Mouse (Mus musculus) hindbrain, embryonic 11.5 days (tissue): ENCODE measurements around the gene Ptprcap. TPM values are rescaled to one million over a fixed set of nuclear protein-coding genes. Genes with fewer than 3 reads are reported as not detected.
A peak's percentile ranks its signal among the peaks of the same experiment; 100 is the strongest.
"Not testable (repeated sequence)": the region's sequence is repeated elsewhere in the genome, so short reads cannot be mapped to it uniquely, and the experiment has no call there.

Experiments
- ATAC-seq: fragments of 200-750 bp; cut with Nextera tagmentation; 2 replicates; pipeline ENCODE4 v1.8.0; 2017; ENCODE audit warnings: mild to moderate bottlenecking, moderate TSS enrichment, moderate library complexity; ENCODE audit not compliant: low FRiP score
- DNase-seq: peaks from one replicate; pipeline ENCODE4 v3.0.0-alpha.2; 2015; ENCODE audit warnings: low spot score
- H3K27ac ChIP-seq: fragments of 300-500 bp; sonication (generic); 2 replicates; pipeline ENCODE4 v1.5.1; 2014; ENCODE audit warnings: mild to moderate bottlenecking, low read depth, low read length
- H3K27me3 ChIP-seq: fragments of 300-500 bp; sonication (generic); 2 replicates; pipeline ENCODE4 v1.6.1; 2014; ENCODE audit warnings: mild to moderate bottlenecking, low read length, moderate library complexity, mixed read lengths; ENCODE audit not compliant: control insufficient read depth, insufficient read depth
- H3K36me3 ChIP-seq: fragments of 300-500 bp; sonication (generic); 2 replicates; pipeline ENCODE4 v1.6.1; 2014; ENCODE audit warnings: mild to moderate bottlenecking, low read length, moderate library complexity, mixed read lengths; ENCODE audit not compliant: control insufficient read depth, insufficient read depth
- H3K4me1 ChIP-seq: fragments of 300-500 bp; sonication (generic); replicated peaks from 2 replicates; pipeline ENCODE4 v1.6.1; 2014; ENCODE audit warnings: low read length, mixed read lengths; ENCODE audit not compliant: control insufficient read depth, insufficient read depth
- H3K4me2 ChIP-seq: fragments of 300-500 bp; sonication (generic); replicated peaks from 2 replicates; pipeline ENCODE4 v1.6.1; 2014; ENCODE audit warnings: mild to moderate bottlenecking, low read depth, low read length
- H3K4me3 ChIP-seq: fragments of 300-500 bp; sonication (generic); 2 replicates; pipeline ENCODE4 v1.5.1; 2014; ENCODE audit warnings: low read depth, low read length
- H3K9ac ChIP-seq: fragments of 300-500 bp; sonication (generic); 2 replicates; pipeline ENCODE4 v1.6.1; 2014; ENCODE audit warnings: low read depth, low read length
- H3K9me3 ChIP-seq: fragments of 300-500 bp; sonication (generic); 2 replicates; pipeline ENCODE4 v1.6.1; 2016; ENCODE audit warnings: low read length; ENCODE audit not compliant: control insufficient read depth
- WGBS: fragments of 180-500 bp; shearing (Covaris S2); extraction: QIAGEN DNeasy Blood & Tissue Kit; methylation state at CpG from one replicate; pipeline ENCODE4 v1.1.7; 2014; 5-methylcytosine and 5-hydroxymethylcytosine counted together
- polyA plus RNA-seq: library from polyadenylated mRNA; unstranded; fragments of >200 nt; fragmentation: Nextera tagmentation; extraction: Ambion mirVana; gene quantifications from 2 replicates; pipeline ENCODE4 v1.2.1, GENCODE M21; 2014

The Ptprcap gene
- polyA plus RNA-seq, 1 experiment from 2014 or later = 1.1 TPM

DNA sequence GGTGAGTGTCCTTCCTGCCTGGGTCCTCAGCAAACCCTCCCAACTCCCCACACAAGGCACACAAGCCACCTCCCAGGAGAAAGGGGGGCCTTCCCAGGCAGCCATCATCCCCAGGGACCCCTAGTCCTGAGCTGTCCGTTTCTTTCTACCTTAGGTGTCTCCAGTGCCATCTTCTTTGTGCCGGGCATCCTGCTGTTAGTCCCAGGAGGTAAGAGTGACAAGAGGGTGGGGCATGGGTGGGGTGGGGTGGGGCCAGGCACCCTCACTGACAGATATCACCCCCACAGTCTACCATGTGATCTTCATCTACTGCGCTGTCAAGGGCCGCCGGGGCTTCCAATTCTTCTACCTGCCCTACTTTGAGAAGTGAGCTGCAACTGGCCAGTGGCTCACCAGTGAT, 22.3 kb upstream of the Ptprcap start:
- Histone ChIP-seq H3K4me3 (no peak overlapping the region), H3K27ac (no peak overlapping the region), H3K4me2 (no peak overlapping the region), H3K4me1 (peaks cover 4% of the 10 kb centered on the region; the same call in 1 of the 2 replicates), H3K27me3 (no peaks in the 10 kb centered on the region), H3K9me3 (no peaks in the 10 kb centered on the region), H3K9ac (no peak overlapping the region), H3K36me3 (peaks cover 7% of the 10 kb centered on the region; the same call in 1 of the 2 replicates)
- ATAC-seq = no peak
- DNase-seq = no peak
- 88% methylated on average over 5 of the region's 5 CpGs for WGBS

DNA sequence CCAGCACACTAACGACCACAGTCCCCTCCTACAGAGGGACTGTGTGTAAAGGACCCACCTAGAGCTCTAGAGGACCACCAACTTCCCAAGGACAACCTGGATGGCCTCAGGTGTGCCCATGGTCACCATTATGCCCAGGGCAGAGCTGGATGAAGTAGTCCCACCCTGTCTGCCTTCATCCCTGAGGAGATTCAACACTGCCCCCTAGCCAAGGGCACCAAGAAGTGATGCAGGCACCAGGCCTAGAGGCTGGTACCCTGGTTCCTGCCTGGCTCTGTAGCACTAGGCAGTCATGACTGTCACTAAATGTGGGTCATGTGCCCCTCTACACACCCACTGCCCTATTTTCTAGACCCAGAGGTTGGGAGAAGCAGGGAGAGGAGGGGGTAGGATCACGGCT, 21.6 kb upstream of the Ptprcap start:
- H3K4me2 ChIP-seq = no peak overlapping the region
- no peaks in the 10 kb centered on the region for H3K9me3 ChIP-seq
- 90% methylated on average over 2 of the region's 2 CpGs for WGBS
- peaks cover 7% of the 10 kb centered on the region; the same call in 1 of the 2 replicates for H3K36me3 ChIP-seq
- H3K4me3 ChIP-seq = no peak overlapping the region
- ATAC-seq = no peak
- no peak overlapping the region for H3K27ac ChIP-seq
- DNase-seq = no peak
- H3K4me1 ChIP-seq = peaks cover 1% of the 10 kb centered on the region; the same call in 1 of the 2 replicates
- no peak overlapping the region for H3K9ac ChIP-seq
- H3K27me3 ChIP-seq = no peaks in the 10 kb centered on the region

- H3K4me2 ChIP-seq = no peak overlapping the region
- H3K9me3 ChIP-seq = no peaks in the 10 kb centered on the region
- no peak for ATAC-seq
- no peak for DNase-seq
- no peak overlapping the region for H3K4me3 ChIP-seq
- H3K4me1 ChIP-seq = no peaks in the 10 kb centered on the region
- WGBS = 91% methylated on average over 4 of the region's 4 CpGs
- H3K36me3 ChIP-seq = peaks cover 7% of the 10 kb centered on the region; the same call in 1 of the 2 replicates
- H3K27me3 ChIP-seq = no peaks in the 10 kb centered on the region
- H3K27ac ChIP-seq = no peak overlapping the region
- no peak overlapping the region for H3K9ac ChIP-seq
These were observed 19.1 kb upstream of the Ptprcap start for GRCm38 (mm10) chr19:4134354-4134753.

DNA sequence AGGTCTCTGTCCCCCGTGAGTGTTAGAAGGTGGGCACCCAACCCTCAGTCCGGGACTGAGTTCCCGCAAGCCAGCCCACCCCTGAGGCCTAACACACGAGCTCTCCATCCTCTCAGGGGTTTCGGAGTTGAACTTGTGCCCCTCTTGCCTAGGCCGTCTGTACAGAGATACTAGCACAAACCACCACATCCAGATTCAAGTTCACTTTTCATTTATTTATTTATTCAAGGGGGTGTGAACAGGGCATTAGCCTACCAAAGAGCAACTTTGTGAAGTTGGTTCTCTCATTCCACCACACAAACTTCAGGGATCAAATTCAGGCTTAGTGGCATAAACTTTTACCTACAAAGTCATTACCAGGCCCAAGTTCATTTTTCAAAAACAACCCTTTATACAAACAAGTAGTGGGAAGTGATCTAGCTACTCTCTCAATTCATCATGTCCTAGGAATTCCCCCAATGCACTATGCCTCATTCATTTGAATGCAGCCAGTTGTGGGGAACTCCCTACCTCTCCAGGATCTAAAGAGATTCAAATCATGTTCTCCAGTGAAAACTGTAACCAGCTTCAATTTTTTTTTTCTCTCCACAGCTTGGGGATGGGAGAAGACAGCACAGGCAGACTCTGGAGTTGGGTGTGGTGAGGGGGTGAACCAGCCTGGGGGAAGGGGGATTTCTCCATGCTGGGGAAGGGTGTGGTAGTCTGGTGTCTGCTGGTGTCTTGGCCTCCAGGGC, 18.0 kb upstream of the Ptprcap start:
- not testable (repeated sequence) for H3K4me1 ChIP-seq, ATAC-seq, H3K36me3 ChIP-seq, H3K9ac ChIP-seq, H3K27ac ChIP-seq, H3K4me2 ChIP-seq, DNase-seq, H3K27me3 ChIP-seq, H3K9me3 ChIP-seq, H3K4me3 ChIP-seq
- 85% methylated on average over 6 of the region's 6 CpGs for WGBS

DNA sequence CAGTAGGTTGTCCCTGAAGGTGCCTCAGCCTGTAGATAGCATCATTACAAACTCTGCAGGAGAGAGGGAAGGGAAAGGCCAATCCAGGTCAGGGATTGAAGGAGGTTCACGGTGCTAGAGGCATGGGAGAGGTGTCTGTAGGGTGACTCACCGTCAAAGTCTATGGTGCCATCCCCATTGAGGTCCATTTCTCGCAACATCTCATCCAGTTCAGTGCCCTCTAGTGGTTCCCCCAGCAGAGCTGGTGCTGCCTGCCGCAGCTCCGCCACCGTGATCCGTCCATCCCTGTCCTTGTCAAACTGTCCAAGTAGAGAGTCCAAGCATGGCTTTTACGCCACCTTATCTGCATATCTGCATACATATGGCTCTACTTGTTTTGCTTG, 17.4 kb upstream of the Ptprcap start:
- not testable (repeated sequence) for H3K4me1 ChIP-seq, DNase-seq, H3K4me3 ChIP-seq, ATAC-seq, H3K36me3 ChIP-seq, H3K9ac ChIP-seq, H3K4me2 ChIP-seq, H3K27me3 ChIP-seq, H3K9me3 ChIP-seq, H3K27ac ChIP-seq
- WGBS = 25% methylated on average over 8 of the region's 8 CpGs

- no peaks in the 10 kb centered on the region for H3K9me3 ChIP-seq
- H3K4me3 ChIP-seq = no peak overlapping the region
- H3K27ac ChIP-seq = no peak overlapping the region
- H3K4me2 ChIP-seq = no peak overlapping the region
- no peaks in the 10 kb centered on the region for H3K27me3 ChIP-seq
- no peaks in the 10 kb centered on the region for H3K4me1 ChIP-seq
- ATAC-seq (no peak), DNase-seq (no peak)
- WGBS = 76% methylated on average over 5 of the region's 5 CpGs
- H3K36me3 ChIP-seq = peaks cover 3% of the 10 kb centered on the region; the same call in 1 of the 2 replicates
- no peak overlapping the region for H3K9ac ChIP-seq
These were observed 16.9 kb upstream of the Ptprcap start for GRCm38 (mm10) chr19:4136463-4136862.

GRCm38 (mm10) chr19:4137913-4138312, 15.5 kb upstream of the Ptprcap start:
- no peaks in the 10 kb centered on the region for H3K4me1 ChIP-seq
- no peaks in the 10 kb centered on the region for H3K27me3 ChIP-seq
- H3K4me2 ChIP-seq = no peak overlapping the region
- H3K9me3 ChIP-seq = no peaks in the 10 kb centered on the region
- DNase-seq = no peak
- WGBS = 83% methylated on average over 5 of the region's 5 CpGs
- H3K9ac ChIP-seq = no peak overlapping the region
- ATAC-seq = no peak
- H3K36me3 ChIP-seq = no peaks in the 10 kb centered on the region
- H3K4me3 ChIP-seq = no peak overlapping the region
- H3K27ac ChIP-seq = no peak overlapping the region

DNA sequence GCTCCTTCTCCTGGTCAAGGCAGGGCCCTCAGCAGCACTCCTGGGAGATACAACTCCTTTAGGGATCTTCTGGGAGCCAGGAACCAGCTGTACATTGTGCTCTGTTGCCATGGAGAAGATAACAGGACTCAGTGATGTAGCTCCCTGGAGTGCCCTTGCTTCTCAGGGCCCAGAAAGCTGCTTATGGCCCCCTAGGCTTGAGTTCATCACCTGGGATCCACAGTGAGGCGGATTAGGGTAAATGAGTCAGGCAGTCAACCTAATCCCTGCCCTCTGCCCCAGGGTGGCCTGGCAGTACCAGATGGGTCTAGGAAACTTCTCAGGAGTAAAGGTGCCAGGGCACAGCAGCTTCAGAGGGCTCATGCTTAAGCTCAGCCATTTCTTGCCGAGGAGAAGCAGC, 14.0 kb upstream of the Ptprcap start, which contains the start of gene Gpr152:
TSS of gene Gpr152 (plus strand) at position 342 of the 400 bp plus-strand sequence.
- Histone ChIP-seq H3K27me3 (no peaks in the 10 kb centered on the region), H3K4me2 (no peak within 1 kb of the TSS), H3K4me3 (no peak within 1 kb of the TSS), H3K36me3 (no peaks in the 10 kb centered on the region), H3K9me3 (no peaks in the 10 kb centered on the region), H3K9ac (0 out of 2 replicates have a peak within 1 kb of the TSS, but pooled peaks have one; percentile 4), H3K4me1 (no peaks in the 10 kb centered on the region), H3K27ac (no peak within 1 kb of the TSS)
- WGBS = 81% methylated on average over 2 of the region's 2 CpGs
- DNase-seq = no peak
- no peak for ATAC-seq

- Histone ChIP-seq H3K9ac (no peak overlapping the region), H3K36me3 (no peaks in the 10 kb centered on the region), H3K27me3 (no peaks in the 10 kb centered on the region), H3K4me3 (no peak overlapping the region), H3K9me3 (no peaks in the 10 kb centered on the region), H3K27ac (no peak overlapping the region), H3K4me2 (no peak overlapping the region), H3K4me1 (no peaks in the 10 kb centered on the region)
- WGBS = 82% methylated on average over 6 of the region's 6 CpGs
- no peak for ATAC-seq
- DNase-seq = no peak
These were observed 13.3 kb upstream of the Ptprcap start for GRCm38 (mm10) chr19:4140147-4140546.
